Mouse (Mus musculus) heart, embryonic 14.5 days (tissue): ENCODE measurements at regions not wholly inside any gene's neighbourhood (a gene's known extent, or its start where the extent isn't known, plus 50 kb on each side); places are given as distances from the start of the nearest gene placed in this dataset.

Experiments used
- ATAC-seq: fragments of 200-750 bp; cut with Nextera tagmentation; 2 replicates; pipeline ENCODE4 v1.8.0; 2017; ENCODE audit warnings: low read depth, moderate TSS enrichment; ENCODE audit not compliant: insufficient number of reproducible peaks, insufficient read depth, low FRiP score
- H3K27ac ChIP-seq, 2 experiments: fragments of 200-500 bp in 1 of 2; fragments of 300-500 bp in 1 of 2; sonication (generic) in 1 of 2; replicated peaks in 1 of 2; 2 replicates each; pipeline ENCODE4 v1.5.1; 2012 to 2014; ENCODE audit warnings: low read depth in 2 of 2, low read length in 2 of 2, control low read depth in 1 of 2, mild to moderate bottlenecking in 1 of 2, mixed read lengths in 1 of 2; ENCODE audit not compliant: control insufficient read depth in 1 of 2, insufficient read depth in 1 of 2
- H3K27me3 ChIP-seq: fragments of 300-500 bp; sonication (generic); 2 replicates; pipeline ENCODE4 v1.6.1; 2014; ENCODE audit warnings: mild to moderate bottlenecking, low read length, control low read depth; ENCODE audit not compliant: control insufficient read depth, insufficient read depth
- H3K36me3 ChIP-seq: fragments of 300-500 bp; sonication (generic); 2 replicates; pipeline ENCODE4 v1.6.1; 2014; ENCODE audit warnings: mild to moderate bottlenecking, control low read depth, low read length, mixed read lengths; ENCODE audit not compliant: control insufficient read depth, insufficient read depth
- H3K4me1 ChIP-seq, 2 experiments: fragments of 200-500 bp in 1 of 2; fragments of 300-500 bp in 1 of 2; sonication (generic) in 1 of 2; 2 replicates each; pipeline ENCODE4 v1.6.1; 2012 to 2014; ENCODE audit warnings: low read length in 2 of 2, control low read depth in 1 of 2, mixed read lengths in 1 of 2; ENCODE audit not compliant: control insufficient read depth in 2 of 2, insufficient read depth in 2 of 2
- H3K4me2 ChIP-seq: fragments of 300-500 bp; sonication (generic); 2 replicates; pipeline ENCODE4 v1.6.1; 2014; ENCODE audit warnings: mild to moderate bottlenecking, low read length
- H3K4me3 ChIP-seq, 2 experiments: fragments of 200-500 bp in 1 of 2; fragments of 300-500 bp in 1 of 2; sonication (generic) in 1 of 2; 2 replicates each; pipeline ENCODE4 v1.5.1; 2012 to 2014; ENCODE audit warnings: low read length in 2 of 2, mild to moderate bottlenecking in 2 of 2, control low read depth in 1 of 2, low read depth in 1 of 2, moderate library complexity in 1 of 2; ENCODE audit not compliant: control insufficient read depth in 1 of 2, insufficient read depth in 1 of 2
- H3K9ac ChIP-seq: fragments of 300-500 bp; sonication (generic); 2 replicates; pipeline ENCODE4 v1.6.1; 2014; ENCODE audit warnings: mild to moderate bottlenecking, low read length
- H3K9me3 ChIP-seq: fragments of 300-500 bp; sonication (generic); 2 replicates; pipeline ENCODE4 v1.6.1; 2016; ENCODE audit warnings: low read length, control low read depth; ENCODE audit not compliant: control insufficient read depth
- WGBS: fragments of 180-500 bp; shearing (Covaris S2); extraction: QIAGEN DNeasy Blood & Tissue Kit; methylation state at CpG from one replicate; pipeline ENCODE4 v1.1.7; 2014; 5-methylcytosine and 5-hydroxymethylcytosine counted together

GRCm38 (mm10) chr10:117974706-117975105, 128.9 kb upstream of the Rap1b start:
- Histone ChIP-seq H3K27me3 (no peaks in the 10 kb centered on the region), H3K4me3 (no peak overlapping the region), H3K4me1 (no peaks in the 10 kb centered on the region), H3K36me3 (no peaks in the 10 kb centered on the region), H3K9me3 (no peaks in the 10 kb centered on the region), H3K9ac (no peak overlapping the region), H3K27ac (no peak overlapping the region), H3K4me2 (no peak overlapping the region)
- 57% methylated on average over 6 of the region's 6 CpGs for WGBS
- no peak for ATAC-seq

- WGBS: 87% methylated on average over 1 of the region's 1 CpGs
- Histone ChIP-seq H3K4me3 (no peak overlapping the region), H3K36me3 (no peaks in the 10 kb centered on the region), H3K27me3 (no peaks in the 10 kb centered on the region), H3K9ac (no peak overlapping the region), H3K4me2 (no peak overlapping the region), H3K9me3 (no peaks in the 10 kb centered on the region), H3K27ac (no peak overlapping the region), H3K4me1 (no peaks in the 10 kb centered on the region)
- no peak for ATAC-seq
Measured at GRCm38 (mm10) chr10:117975467-117975866, 129.6 kb upstream of the Rap1b start.

DNA sequence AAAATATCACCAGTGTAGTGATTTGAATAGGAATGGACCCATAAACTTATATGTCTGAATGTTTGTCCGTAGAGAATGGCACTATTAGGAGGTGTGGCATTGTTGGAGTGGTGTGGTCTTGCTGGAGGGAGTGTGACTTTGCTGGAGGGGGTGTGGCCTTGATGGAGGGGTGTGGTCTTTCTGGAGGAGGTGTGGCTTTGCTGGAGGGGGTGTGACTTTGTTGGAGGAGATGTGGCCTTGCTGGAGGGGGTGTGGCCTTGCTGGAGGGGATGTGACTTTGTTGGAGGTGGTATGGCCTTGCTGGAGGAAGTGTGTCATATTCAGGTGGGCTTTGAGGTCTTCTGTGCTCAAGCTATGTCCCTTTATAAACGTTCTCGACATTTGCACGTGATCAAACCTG, 133.3 kb upstream of the Rap1b start:
- no peaks in the 10 kb centered on the region for H3K27me3 ChIP-seq
- H3K4me2 ChIP-seq: no peak overlapping the region
- H3K9me3 ChIP-seq: no peaks in the 10 kb centered on the region
- H3K27ac ChIP-seq: no peak overlapping the region
- no peaks in the 10 kb centered on the region for H3K36me3 ChIP-seq
- ATAC-seq: no peak
- no peak overlapping the region for H3K4me3 ChIP-seq
- no peak overlapping the region for H3K9ac ChIP-seq
- H3K4me1 ChIP-seq: 0 out of 4 replicates have a peak, but pooled peaks cover 0 to 7% of the 10 kb centered on the region in 2 experiments
- 85% methylated on average over 4 of the region's 4 CpGs for WGBS

GRCm38 (mm10) chr10:117982611-117983210, 136.9 kb upstream of the Rap1b start:
- Histone ChIP-seq H3K9ac (no peak overlapping the region), H3K27ac (peak overlapping the region; percentile 21 to 25; a peak in 3 of 4 replicates), H3K4me3 (no peak overlapping the region), H3K36me3 (no peaks in the 10 kb centered on the region), H3K9me3 (no peaks in the 10 kb centered on the region), H3K27me3 (no peaks in the 10 kb centered on the region), H3K4me1 (peaks cover 7 to 20% of the 10 kb centered on the region in 2 experiments), H3K4me2 (no peak overlapping the region)
- ATAC-seq: no peak
- 32% methylated on average over 8 of the region's 8 CpGs for WGBS

GRCm38 (mm10) chr10:117983271-117983670, 137.4 kb upstream of the Rap1b start:
- H3K4me1 ChIP-seq: peaks cover 9 to 26% of the 10 kb centered on the region in 2 experiments
- no peak overlapping the region for H3K4me3 ChIP-seq
- no peak overlapping the region for H3K9ac ChIP-seq
- no peak for ATAC-seq
- H3K9me3 ChIP-seq: no peaks in the 10 kb centered on the region
- no peaks in the 10 kb centered on the region for H3K36me3 ChIP-seq
- H3K4me2 ChIP-seq: no peak overlapping the region
- H3K27ac ChIP-seq: peak overlapping the region in 1 of 2 experiments; percentile 21; a peak in 2 of 4 replicates
- WGBS: 73% methylated on average over 8 of the region's 8 CpGs
- no peaks in the 10 kb centered on the region for H3K27me3 ChIP-seq

- H3K4me3 ChIP-seq: no peak overlapping the region
- no peak overlapping the region for H3K9ac ChIP-seq
- no peak for ATAC-seq
- no peaks in the 10 kb centered on the region for H3K9me3 ChIP-seq
- no peaks in the 10 kb centered on the region for H3K27me3 ChIP-seq
- H3K4me2 ChIP-seq: no peak overlapping the region
- H3K4me1 ChIP-seq: peaks cover 13 to 28% of the 10 kb centered on the region in 2 experiments
- 75% methylated on average over 15 of the region's 15 CpGs for WGBS
- H3K36me3 ChIP-seq: no peaks in the 10 kb centered on the region
- H3K27ac ChIP-seq: no peak overlapping the region
Measured at GRCm38 (mm10) chr10:117984784-117985602, 139.2 kb upstream of the Rap1b start.

DNA sequence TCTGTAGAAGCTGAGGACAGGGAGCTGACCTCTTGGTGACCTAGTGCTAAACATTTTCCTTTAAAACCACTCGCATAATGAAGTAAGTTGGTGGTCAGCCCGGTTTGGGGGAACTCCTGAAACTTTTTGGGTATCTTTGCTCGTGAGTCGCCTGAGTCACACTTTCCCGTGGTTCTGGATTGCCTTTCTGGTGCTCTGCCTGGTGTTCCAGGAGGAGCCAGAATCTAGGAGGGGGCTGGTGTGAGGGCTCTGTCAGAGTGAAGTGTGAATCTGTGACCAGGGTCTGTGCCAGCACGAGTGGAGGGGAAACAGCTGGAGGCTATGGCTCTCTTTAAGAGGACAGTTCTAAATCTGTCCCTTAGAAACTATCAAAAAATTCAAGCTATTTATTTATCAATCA, 141.8 kb upstream of the Rap1b start:
- H3K4me3 ChIP-seq: no peak overlapping the region
- no peaks in the 10 kb centered on the region for H3K36me3 ChIP-seq
- peak; percentile 79 for ATAC-seq
- H3K27ac ChIP-seq: peak overlapping the region; percentile 87 to 88
- 24% methylated on average over 6 of the region's 6 CpGs for WGBS
- no peaks in the 10 kb centered on the region for H3K27me3 ChIP-seq
- no peaks in the 10 kb centered on the region for H3K9me3 ChIP-seq
- H3K4me2 ChIP-seq: peak overlapping the region; percentile 22
- no peak overlapping the region for H3K9ac ChIP-seq
- peaks cover 13 to 25% of the 10 kb centered on the region in 2 experiments for H3K4me1 ChIP-seq
